8 mouse cellular contexts compared by ENCODE assay signal in genomic region chr10:119692284-119692890, GRCm38 (mm10).
A peak's percentile ranks its signal among the peaks of the same experiment; 100 is the strongest.
DNase-seq lines count a peak whose midpoint lies in the region; ATAC-seq lines count a peak whose summit lies in the region.

No protein-coding gene starts in this region.

- DNase-seq in kidney, adult 8-10 months, result no peak
- peak; percentile 45 for DNase-seq in embryo, embryonic 10 days (ENCODE audit: low spot score)
- DNase-seq in liver, embryonic 13.5 days, result no peak
- no peak for DNase-seq in gastrocnemius, postnatal 25 days

- peak overlapping the region; percentile 66 for H3K4me2 ChIP-seq in kidney, embryonic 16.5 days (replicated peaks; ENCODE audit: low read depth, low read length)
- peak overlapping the region; percentile 76 for H3K4me2 ChIP-seq in heart, embryonic 16.5 days (ENCODE audit: low read depth, low read length)
- H3K4me2 ChIP-seq in liver, embryonic 13.5 days, result peak overlapping the region; percentile 43
- peak overlapping the region; percentile 67 for H3K4me2 ChIP-seq in stomach, embryonic 15.5 days

- H3K4me3 ChIP-seq in kidney, embryonic 16.5 days (ENCODE audit: low read length), result peak overlapping the region; percentile 42
- peak overlapping the region; percentile 46 for H3K4me3 ChIP-seq in heart, embryonic 16.5 days (ENCODE audit: low read length)
- H3K4me3 ChIP-seq in liver, embryonic 13.5 days (replicated peaks), result 0 out of 2 replicates have a peak overlapping the region, but pooled peaks have one; percentile 3
- peak overlapping the region; percentile 29 for H3K4me3 ChIP-seq in stomach, embryonic 15.5 days (replicated peaks)

- WGBS in kidney, embryonic 16.5 days, result 2% methylated on average over 26 of the region's 26 CpGs
- WGBS in heart, embryonic 16.5 days, result 4% methylated on average over 26 of the region's 26 CpGs
- WGBS in liver, embryonic 13.5 days (ENCODE audit: insufficient replicate concordance), result 3% methylated on average over 26 of the region's 26 CpGs
- WGBS in stomach, embryonic 15.5 days, result 3% methylated on average over 26 of the region's 26 CpGs

- H3K9me3 ChIP-seq in kidney, embryonic 16.5 days (ENCODE audit: low read length), result no peaks in the 10 kb centered on the region
- H3K9me3 ChIP-seq in heart, embryonic 16.5 days (replicated peaks; ENCODE audit: control insufficient read depth, low read length), result no peaks in the 10 kb centered on the region
- no peaks in the 10 kb centered on the region for H3K9me3 ChIP-seq in liver, embryonic 13.5 days (replicated peaks)
- H3K9me3 ChIP-seq in stomach, embryonic 15.5 days, result no peaks in the 10 kb centered on the region

- H3K27me3 ChIP-seq in kidney, embryonic 16.5 days (ENCODE audit: insufficient read depth, low read length), result peaks cover 3% of the 10 kb centered on the region
- H3K27me3 ChIP-seq in heart, embryonic 16.5 days (ENCODE audit: control insufficient read depth, insufficient read depth, low read length), result peaks cover 9% of the 10 kb centered on the region; the same call in 1 of the 2 replicates
- H3K27me3 ChIP-seq in liver, embryonic 13.5 days, result peaks cover 26% of the 10 kb centered on the region
- 0 out of 2 replicates have a peak, but pooled peaks cover 4% of the 10 kb centered on the region for H3K27me3 ChIP-seq in stomach, embryonic 15.5 days (replicated peaks)

- H3K27ac ChIP-seq in kidney, embryonic 16.5 days (ENCODE audit: low read length), result no peak overlapping the region
- H3K27ac ChIP-seq in heart, embryonic 16.5 days (ENCODE audit: low read length), result no peak overlapping the region
- no peak overlapping the region for H3K27ac ChIP-seq in liver, embryonic 13.5 days
- H3K27ac ChIP-seq in stomach, embryonic 15.5 days, result no peak overlapping the region

- peak; percentile 68; the same call in 1 of the 2 replicates for ATAC-seq in kidney, embryonic 16.5 days (ENCODE audit: low FRiP score, low TSS enrichment)
- no peak for ATAC-seq in heart, embryonic 16.5 days (replicated peaks; ENCODE audit: extremely low read depth, insufficient read depth, low FRiP score)
- no peak for ATAC-seq in liver, embryonic 13.5 days (ENCODE audit: low read depth)
- no peak for ATAC-seq in stomach, embryonic 15.5 days (ENCODE audit: insufficient read depth, low FRiP score, low read depth)
- no peak for ATAC-seq in CD4-positive, CD25-positive, alpha-beta regulatory T cell, adult 4 months

- H3K4me1 ChIP-seq in kidney, embryonic 16.5 days (ENCODE audit: insufficient read depth, low read length), result peaks cover 13% of the 10 kb centered on the region; the same call in 1 of the 2 replicates
- H3K4me1 ChIP-seq in heart, embryonic 16.5 days (ENCODE audit: control insufficient read depth, insufficient read depth, low read length), result peaks cover 4% of the 10 kb centered on the region
- no peaks in the 10 kb centered on the region for H3K4me1 ChIP-seq in liver, embryonic 13.5 days (replicated peaks)
- H3K4me1 ChIP-seq in stomach, embryonic 15.5 days, result peaks cover 12% of the 10 kb centered on the region; the same call in 1 of the 2 replicates

- H3K36me3 ChIP-seq in kidney, embryonic 16.5 days (ENCODE audit: insufficient read depth, low read length), result no peaks in the 10 kb centered on the region
- H3K36me3 ChIP-seq in heart, embryonic 16.5 days (ENCODE audit: control insufficient read depth, insufficient read depth), result no peaks in the 10 kb centered on the region
- no peaks in the 10 kb centered on the region for H3K36me3 ChIP-seq in liver, embryonic 13.5 days
- no peaks in the 10 kb centered on the region for H3K36me3 ChIP-seq in stomach, embryonic 15.5 days

- H3K9ac ChIP-seq in kidney, embryonic 16.5 days (replicated peaks; ENCODE audit: low read length), result no peak overlapping the region
- H3K9ac ChIP-seq in heart, embryonic 16.5 days (ENCODE audit: low read length), result peak overlapping the region; percentile 14; the same call in 1 of the 2 replicates
- H3K9ac ChIP-seq in liver, embryonic 13.5 days, result no peak overlapping the region
- H3K9ac ChIP-seq in stomach, embryonic 15.5 days, result no peak overlapping the region
